Mouse (Mus musculus) ES-E14 (cell line): ENCODE data around the gene Zfp385a.

ENCODE experiments used
- CHD2 ChIP-seq: IDR thresholded peaks from 2 replicates; pipeline ENCODE4 v1.6.1; 2014; ENCODE audit warnings: mild to moderate bottlenecking, low read depth, low read length, inconsistent platforms
- HCFC1 ChIP-seq: IDR thresholded peaks from 2 replicates; pipeline ENCODE4 v1.6.1; 2012; ENCODE audit warnings: low read length, inconsistent platforms, borderline replicate concordance; ENCODE audit not compliant: insufficient read depth
- MAFK ChIP-seq: IDR thresholded peaks from 2 replicates; pipeline ENCODE4 v1.6.1; 2014; ENCODE audit warnings: mild to moderate bottlenecking, low read depth, low read length, inconsistent platforms; ENCODE audit not compliant: insufficient read depth
- ZC3H11A ChIP-seq: IDR thresholded peaks from 2 replicates; pipeline ENCODE4 v1.6.1; 2012; ENCODE audit warnings: low read depth, mild to moderate bottlenecking, inconsistent platforms, low read length, borderline replicate concordance
- ZNF384 ChIP-seq: IDR thresholded peaks from 2 replicates; pipeline ENCODE4 v1.6.1; 2012; ENCODE audit warnings: low read depth, low read length, inconsistent platforms

DNA sequence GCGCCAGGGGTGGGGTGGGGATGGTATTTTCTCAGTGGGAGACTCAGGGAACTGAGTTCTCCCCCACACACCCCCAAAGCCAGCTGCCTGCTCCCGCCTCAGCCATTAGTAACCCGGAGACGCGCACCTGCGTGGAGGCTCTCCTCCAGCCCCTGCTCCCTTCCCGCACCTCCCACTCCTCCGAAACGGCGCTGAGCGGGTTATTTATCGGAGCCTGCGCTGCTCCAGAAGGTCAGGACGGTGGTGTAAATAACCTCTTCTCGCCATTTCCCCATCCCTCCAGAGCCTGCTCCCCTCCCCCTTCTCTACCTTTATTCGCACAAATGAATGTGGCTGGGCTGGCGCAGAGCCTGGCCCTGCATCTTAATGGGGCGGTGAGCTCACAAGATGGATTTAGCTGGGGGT lies 39.8 kb downstream of the Zfp385a start:
- TF ChIP-seq HCFC1 (no peak), ZC3H11A (no peak), MAFK (no peak), CHD2 (no peak), ZNF384 (no peak)
